Mouse (Mus musculus) MEL (cell line): ENCODE results near the gene Irx5.

Experiments
- EP300 ChIP-seq, 2 experiments: IDR thresholded peaks; 2 replicates each; pipeline ENCODE4 v1.6.1; 2011; ENCODE audit warnings: improper control_type of control experiment in 2 of 2, low read length in 2 of 2, low read depth in 1 of 2, mild to moderate bottlenecking in 1 of 2
- GABPA ChIP-seq: IDR thresholded peaks from 2 replicates; pipeline ENCODE4 v1.6.1; 2012; ENCODE audit warnings: low read depth, mild to moderate bottlenecking, inconsistent platforms, low read length, improper control_type of control experiment, moderate library complexity
- POLR2AphosphoS5 ChIP-seq: IDR thresholded peaks from 2 replicates; pipeline ENCODE4 v1.6.1; 2012; ENCODE audit warnings: low read depth, borderline replicate concordance, mild to moderate bottlenecking, inconsistent platforms, low read length, moderate library complexity, mixed read lengths
- TCF12 ChIP-seq: IDR thresholded peaks from 2 replicates; pipeline ENCODE4 v1.6.1; 2014; ENCODE audit warnings: low read depth, mild to moderate bottlenecking, inconsistent platforms, low read length, improper control_type of control experiment, moderate library complexity
- USF2 ChIP-seq, 2 experiments: IDR thresholded peaks; 2 replicates each; pipeline ENCODE4 v1.6.1; 2011 to 2012; ENCODE audit warnings: improper control_type of control experiment in 2 of 2, low read length in 2 of 2, borderline replicate concordance in 1 of 2, inconsistent platforms in 1 of 2, low read depth in 1 of 2, mild to moderate bottlenecking in 1 of 2; ENCODE audit not compliant: insufficient read depth in 1 of 2
- ZKSCAN1 ChIP-seq: IDR thresholded peaks from 2 replicates; pipeline ENCODE4 v1.6.1; 2012; ENCODE audit warnings: low read depth, mild to moderate bottlenecking, inconsistent platforms, low read length, improper control_type of control experiment, moderate library complexity

GRCm38 (mm10) chr8:92349898-92350486 lies 7.4 kb upstream of the Irx5 start:
- TF ChIP-seq POLR2AphosphoS5: no peak
- TF ChIP-seq TCF12: no peak
- no peak for TF ChIP-seq ZKSCAN1
- no peak for TF ChIP-seq EP300 (IDR thresholded peaks at IDR 0.05; ENCODE audit: low read depth in 1 of 2, low read length in 2 of 2)
- TF ChIP-seq GABPA: no peak
- TF ChIP-seq USF2 (IDR thresholded peaks at IDR 0.05; ENCODE audit: borderline replicate concordance in 1 of 2, insufficient read depth in 1 of 2, low read depth in 1 of 2, low read length in 2 of 2): no peak
